Mouse (Mus musculus): Measurements from ENCODE around the gene Ppp1r15b. TPM values are rescaled to one million over a fixed set of nuclear protein-coding genes. Genes with fewer than 3 reads are reported as not detected.

Gene Ppp1r15b
- polyA plus RNA-seq, 1 experiment from 2014 or later, result 28.0 TPM

DNA sequence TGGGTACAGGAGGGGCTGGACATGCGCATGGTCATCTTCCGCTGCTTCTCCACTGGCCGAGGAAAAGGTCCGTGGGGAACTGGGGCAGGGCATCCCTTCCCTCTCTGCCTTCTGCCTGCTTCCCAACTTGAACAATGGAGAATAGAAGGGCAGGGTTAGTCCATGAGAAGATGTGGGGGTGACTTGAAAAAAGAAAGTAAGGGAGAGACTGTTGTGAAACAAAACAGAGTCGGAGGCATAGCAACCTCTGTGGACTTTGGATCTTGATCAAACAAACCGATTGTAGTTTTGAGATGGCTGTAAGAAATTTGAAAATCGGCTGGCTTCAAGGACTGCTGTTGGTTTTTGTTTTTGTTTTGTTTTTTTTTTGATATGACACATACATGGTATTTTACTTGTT is 37.2 kb upstream of the Ppp1r15b start:
- ATAC-seq (ENCODE audit: low FRiP score, low read depth), result no peak
- H3K27ac ChIP-seq (replicated peaks), result no peak overlapping the region
- peaks cover 50% of the 10 kb centered on the region for H3K36me3 ChIP-seq
- no peak overlapping the region for H3K4me3 ChIP-seq
- no peak overlapping the region for H3K4me2 ChIP-seq
- H3K9me3 ChIP-seq, result no peaks in the 10 kb centered on the region
- WGBS, result 93% methylated on average over 7 of the region's 7 CpGs
- H3K27me3 ChIP-seq, result no peaks in the 10 kb centered on the region
- H3K9ac ChIP-seq, result no peak overlapping the region
- H3K4me1 ChIP-seq (replicated peaks), result no peaks in the 10 kb centered on the region

DNA sequence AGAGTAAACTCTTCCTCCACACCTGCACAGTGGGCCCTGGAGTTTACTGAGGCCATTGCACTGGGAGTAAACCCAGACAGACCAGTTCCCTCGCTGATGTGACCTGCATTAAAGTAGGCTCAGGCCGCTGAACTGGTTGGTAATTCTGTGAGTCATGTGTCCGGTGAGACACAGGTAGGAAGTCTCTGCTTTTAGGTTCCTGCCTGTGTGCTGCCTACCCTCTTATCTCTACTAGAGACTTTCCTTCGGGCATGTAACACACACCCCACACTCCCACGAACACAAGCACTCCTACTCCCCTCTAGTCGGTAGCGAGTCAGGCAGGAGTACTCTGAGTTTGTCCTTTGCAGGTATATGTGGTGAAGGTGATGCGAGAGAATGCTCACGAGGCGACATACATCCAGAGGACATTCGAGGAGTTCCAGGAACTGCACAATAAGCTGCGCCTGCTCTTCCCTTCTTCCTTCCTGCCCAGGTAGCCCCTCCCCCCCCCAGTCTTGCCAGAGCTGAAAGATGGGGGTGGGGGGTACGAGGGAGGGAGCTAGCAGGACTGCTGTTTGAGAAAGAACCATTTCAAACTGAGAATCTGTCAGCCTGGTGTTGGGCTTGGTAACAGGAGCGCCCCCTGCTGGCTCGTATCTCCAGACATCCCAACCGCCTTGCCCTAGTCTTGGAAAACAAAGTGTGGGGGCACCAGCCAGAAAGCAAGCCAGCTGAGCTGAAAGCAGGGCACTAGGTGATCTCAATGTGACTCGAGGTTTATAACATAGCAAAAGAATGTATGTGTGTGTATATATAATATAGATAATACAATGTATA is 29.8 kb upstream of the Ppp1r15b start:
- no peak overlapping the region for H3K27ac ChIP-seq (replicated peaks)
- H3K4me2 ChIP-seq, result no peak overlapping the region
- H3K27me3 ChIP-seq, result no peaks in the 10 kb centered on the region
- no peak overlapping the region for H3K4me3 ChIP-seq
- H3K4me1 ChIP-seq (replicated peaks), result no peaks in the 10 kb centered on the region
- 45% methylated on average over 17 of the region's 17 CpGs for WGBS
- H3K9ac ChIP-seq, result no peak overlapping the region
- H3K36me3 ChIP-seq, result peaks cover 69% of the 10 kb centered on the region
- H3K9me3 ChIP-seq, result no peaks in the 10 kb centered on the region
- peak; percentile 61; the same call in 1 of the 2 replicates for ATAC-seq (ENCODE audit: low FRiP score, low read depth)

DNA sequence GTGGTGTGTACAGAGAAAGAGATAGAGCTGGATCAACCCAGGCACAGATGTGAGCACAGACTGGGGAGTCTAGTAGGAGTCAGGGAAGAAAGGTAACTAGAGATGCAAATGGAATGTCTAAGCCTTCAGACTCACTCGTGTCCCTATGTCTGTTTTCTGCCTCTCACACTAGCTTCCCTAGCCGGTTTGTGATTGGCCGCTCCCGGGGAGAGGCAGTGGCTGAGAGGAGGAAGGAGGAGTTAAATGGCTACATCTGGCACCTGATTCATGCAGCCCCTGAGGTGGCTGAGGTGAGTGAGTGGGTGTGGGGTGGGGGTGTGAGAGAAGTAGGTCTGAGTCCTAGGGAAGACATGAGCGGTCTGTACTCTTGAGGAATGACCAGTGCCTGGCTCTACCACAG is 28.8 kb upstream of the Ppp1r15b start:
- Histone ChIP-seq H3K27me3 (no peaks in the 10 kb centered on the region), H3K4me2 (no peak overlapping the region), H3K27ac (replicated peaks) (no peak overlapping the region), H3K9ac (no peak overlapping the region), H3K4me1 (replicated peaks) (no peaks in the 10 kb centered on the region), H3K4me3 (no peak overlapping the region), H3K36me3 (peaks cover 64% of the 10 kb centered on the region), H3K9me3 (no peaks in the 10 kb centered on the region)
- no peak for ATAC-seq (ENCODE audit: low FRiP score, low read depth)
- 82% methylated on average over 5 of the region's 5 CpGs for WGBS

DNA sequence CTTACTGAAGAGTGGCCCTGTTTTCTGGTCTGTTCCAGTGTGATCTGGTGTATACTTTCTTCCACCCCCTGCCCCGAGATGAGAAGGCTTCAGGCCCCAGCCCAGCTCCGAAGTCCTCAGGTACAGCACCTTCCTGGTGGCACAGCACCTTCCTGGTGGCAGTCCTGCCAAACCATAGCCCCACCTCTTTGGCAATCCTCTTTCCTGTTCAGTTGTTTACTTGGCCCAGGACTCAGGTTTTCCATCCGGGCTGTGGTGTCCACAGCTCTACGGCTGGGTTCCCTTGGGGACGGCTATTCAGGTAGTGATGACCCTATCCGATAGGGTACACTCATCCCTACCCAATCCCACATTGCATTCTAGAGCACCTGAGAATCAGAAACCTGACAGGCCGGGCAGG is 27.6 kb upstream of the Ppp1r15b start:
- H3K4me3 ChIP-seq, result no peak overlapping the region
- no peaks in the 10 kb centered on the region for H3K4me1 ChIP-seq (replicated peaks)
- no peak overlapping the region for H3K9ac ChIP-seq
- WGBS, result 96% methylated on average over 7 of the region's 7 CpGs
- no peaks in the 10 kb centered on the region for H3K9me3 ChIP-seq
- H3K27ac ChIP-seq (replicated peaks), result no peak overlapping the region
- H3K36me3 ChIP-seq, result peaks cover 66% of the 10 kb centered on the region
- no peak for ATAC-seq (ENCODE audit: low FRiP score, low read depth)
- H3K4me2 ChIP-seq, result no peak overlapping the region
- H3K27me3 ChIP-seq, result no peaks in the 10 kb centered on the region

DNA sequence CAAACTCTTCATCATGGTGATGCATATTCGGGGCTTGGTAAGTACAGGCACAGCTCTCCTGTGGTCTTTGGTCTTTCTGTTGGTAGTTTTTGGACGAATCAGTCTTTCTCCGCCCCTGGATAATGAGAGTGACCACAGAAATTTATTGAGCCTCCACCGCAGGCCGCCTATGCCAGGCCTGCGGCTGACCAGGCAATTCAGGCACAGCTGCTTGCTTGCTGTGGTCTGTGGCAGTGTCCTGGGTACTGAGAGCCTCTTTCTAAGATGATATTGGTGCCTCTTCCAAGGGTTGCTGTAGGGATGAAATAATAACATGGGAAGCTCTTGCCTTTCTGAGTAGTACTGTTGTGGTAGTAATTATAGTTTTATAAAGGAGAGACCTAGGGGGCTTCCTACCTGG is 27.1 kb upstream of the Ppp1r15b start:
- Histone ChIP-seq H3K27ac (replicated peaks) (no peak overlapping the region), H3K9me3 (no peaks in the 10 kb centered on the region), H3K27me3 (no peaks in the 10 kb centered on the region), H3K4me3 (no peak overlapping the region), H3K36me3 (peaks cover 64% of the 10 kb centered on the region), H3K4me1 (replicated peaks) (no peaks in the 10 kb centered on the region), H3K9ac (no peak overlapping the region), H3K4me2 (no peak overlapping the region)
- WGBS, result 97% methylated on average over 6 of the region's 6 CpGs
- ATAC-seq (ENCODE audit: low FRiP score, low read depth), result no peak

DNA sequence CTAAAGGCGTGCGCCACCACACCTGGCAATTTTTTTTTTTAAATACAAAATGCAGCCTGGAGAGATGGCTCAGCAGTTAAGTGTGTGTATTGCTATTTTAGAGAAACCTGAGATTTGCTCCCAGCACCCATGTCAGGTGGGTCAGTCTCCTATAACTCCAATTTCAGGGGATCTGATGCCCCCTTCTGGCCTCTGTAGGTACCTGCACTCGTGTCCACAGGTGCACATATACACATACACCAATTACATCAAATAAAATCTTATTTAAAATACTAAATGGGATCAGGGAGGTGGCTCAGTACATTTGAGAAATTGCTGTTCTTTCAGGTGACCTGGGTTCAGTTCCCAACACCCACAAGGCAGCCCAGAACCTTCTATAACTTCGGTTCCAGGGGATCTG is 14.8 kb upstream of the Ppp1r15b start:
- no peaks in the 10 kb centered on the region for H3K9me3 ChIP-seq
- H3K4me3 ChIP-seq, result no peak overlapping the region
- 96% methylated on average over 4 of the region's 4 CpGs for WGBS
- H3K9ac ChIP-seq, result no peak overlapping the region
- no peak for ATAC-seq (ENCODE audit: low FRiP score, low read depth)
- H3K27me3 ChIP-seq, result no peaks in the 10 kb centered on the region
- no peaks in the 10 kb centered on the region for H3K36me3 ChIP-seq
- H3K4me1 ChIP-seq (replicated peaks), result no peaks in the 10 kb centered on the region
- no peak overlapping the region for H3K4me2 ChIP-seq
- H3K27ac ChIP-seq (replicated peaks), result no peak overlapping the region

DNA sequence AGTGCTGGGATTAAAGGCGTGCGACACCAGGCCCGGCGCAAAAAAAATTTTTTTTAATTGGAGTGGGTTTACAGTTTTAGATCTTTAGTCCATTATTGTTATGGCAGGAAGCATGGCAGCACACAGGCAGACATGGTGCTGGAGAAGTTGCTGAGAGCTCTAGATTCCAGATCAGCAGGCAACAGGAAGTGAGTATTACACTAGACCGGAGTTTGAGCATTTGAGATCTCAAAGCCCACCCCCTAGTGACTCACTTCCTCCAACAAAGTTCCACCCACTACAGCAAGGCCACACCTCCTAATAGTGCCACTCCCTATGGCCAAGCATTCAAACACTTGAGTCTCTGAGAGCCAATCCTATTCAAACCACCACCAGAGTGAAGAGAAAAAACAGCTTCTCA is 12.8 kb upstream of the Ppp1r15b start:
- no peak overlapping the region for H3K4me3 ChIP-seq
- no peaks in the 10 kb centered on the region for H3K36me3 ChIP-seq
- H3K9ac ChIP-seq, result no peak overlapping the region
- no peaks in the 10 kb centered on the region for H3K4me1 ChIP-seq (replicated peaks)
- H3K4me2 ChIP-seq, result no peak overlapping the region
- ATAC-seq (ENCODE audit: low FRiP score, low read depth), result no peak
- H3K9me3 ChIP-seq, result no peaks in the 10 kb centered on the region
- 90% methylated on average over 5 of the region's 5 CpGs for WGBS
- H3K27ac ChIP-seq (replicated peaks), result no peak overlapping the region
- no peaks in the 10 kb centered on the region for H3K27me3 ChIP-seq

DNA sequence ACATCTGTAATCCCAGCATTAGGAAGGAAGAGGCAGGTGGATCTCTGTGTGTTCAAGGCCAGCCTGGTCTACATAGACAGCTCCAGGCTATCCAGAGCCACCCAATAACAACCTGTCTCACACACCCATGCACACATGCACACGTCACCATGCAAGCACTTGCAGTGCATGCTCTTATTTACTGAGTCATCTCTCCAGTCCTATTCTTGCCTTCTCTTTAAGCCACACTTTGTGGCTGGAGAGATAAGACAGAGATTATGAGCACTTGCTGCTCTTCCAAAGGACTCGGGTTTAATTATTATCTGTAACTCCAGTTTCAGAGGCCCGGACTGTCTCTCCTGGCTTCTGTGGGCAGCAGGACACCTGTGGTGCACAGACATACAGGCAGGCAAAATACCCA is 12.1 kb upstream of the Ppp1r15b start:
- Histone ChIP-seq H3K4me1 (replicated peaks) (no peaks in the 10 kb centered on the region), H3K4me3 (no peak overlapping the region), H3K9me3 (no peaks in the 10 kb centered on the region), H3K36me3 (no peaks in the 10 kb centered on the region), H3K27ac (replicated peaks) (no peak overlapping the region), H3K27me3 (no peaks in the 10 kb centered on the region), H3K4me2 (no peak overlapping the region), H3K9ac (no peak overlapping the region)
- ATAC-seq (ENCODE audit: low FRiP score, low read depth), result no peak
- 81% methylated on average over 3 of the region's 3 CpGs for WGBS

DNA sequence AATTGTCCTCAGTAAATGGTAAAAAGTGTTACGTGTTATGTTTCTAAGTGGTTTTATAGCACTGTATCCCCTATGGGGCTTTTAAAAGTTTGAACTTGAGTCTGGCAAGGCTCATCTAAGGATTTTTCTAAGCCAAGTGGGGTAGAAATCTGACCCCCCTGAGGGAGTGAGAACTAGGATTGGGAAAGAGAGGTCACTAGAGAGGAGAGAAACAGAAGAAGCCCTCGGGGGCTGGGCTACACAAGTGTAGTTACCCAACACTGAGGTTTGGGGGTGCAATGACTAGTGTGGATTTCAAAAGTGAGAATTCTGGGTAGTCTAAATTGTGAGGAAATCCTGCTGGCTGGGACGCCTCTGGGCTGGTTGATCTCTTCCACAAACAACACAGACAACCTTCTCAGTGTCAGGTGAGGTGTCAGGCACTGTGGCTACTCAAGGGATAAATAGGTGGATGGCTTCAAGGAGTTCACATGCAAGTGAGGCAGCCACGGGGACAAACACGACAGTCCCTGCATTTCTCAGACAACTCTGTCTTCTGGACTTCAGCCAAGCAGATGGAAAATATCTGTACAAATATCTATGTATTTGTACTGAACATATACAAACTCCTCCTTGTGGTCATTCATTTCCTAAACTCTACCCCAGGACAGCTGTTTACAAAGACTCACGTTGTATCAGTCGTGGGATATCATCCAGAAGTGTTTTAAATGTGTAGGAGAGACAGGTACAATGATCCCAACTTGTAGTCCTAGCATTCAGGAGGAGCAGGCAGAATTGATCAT is 10.8 kb upstream of the Ppp1r15b start:
- Histone ChIP-seq H3K9me3 (no peaks in the 10 kb centered on the region), H3K36me3 (no peaks in the 10 kb centered on the region), H3K4me2 (no peak overlapping the region), H3K4me1 (replicated peaks) (no peaks in the 10 kb centered on the region), H3K27me3 (no peaks in the 10 kb centered on the region), H3K4me3 (no peak overlapping the region), H3K9ac (no peak overlapping the region), H3K27ac (replicated peaks) (no peak overlapping the region)
- 76% methylated on average over 7 of the region's 7 CpGs for WGBS
- ATAC-seq (ENCODE audit: low FRiP score, low read depth), result no peak

DNA sequence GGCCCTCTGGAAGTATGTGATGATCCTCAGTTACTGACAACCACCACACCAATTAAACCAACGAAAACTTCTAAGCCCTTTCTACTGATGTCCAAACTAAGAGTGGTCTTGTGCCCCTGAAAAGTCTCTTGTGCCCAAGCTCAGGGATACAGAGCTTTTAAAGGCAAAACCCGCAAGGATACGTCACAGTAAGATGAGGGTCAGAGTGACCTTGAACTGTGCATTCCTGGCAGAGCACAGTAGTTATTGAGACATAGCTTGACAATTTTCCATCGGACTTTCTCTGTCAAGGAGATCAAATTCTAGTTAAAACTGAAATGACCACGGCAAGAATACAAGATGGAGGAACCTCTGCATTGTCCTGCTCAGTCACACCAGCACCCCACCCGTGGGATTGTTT is 9.7 kb upstream of the Ppp1r15b start:
- Histone ChIP-seq H3K4me3 (no peak overlapping the region), H3K9ac (no peak overlapping the region)

DNA sequence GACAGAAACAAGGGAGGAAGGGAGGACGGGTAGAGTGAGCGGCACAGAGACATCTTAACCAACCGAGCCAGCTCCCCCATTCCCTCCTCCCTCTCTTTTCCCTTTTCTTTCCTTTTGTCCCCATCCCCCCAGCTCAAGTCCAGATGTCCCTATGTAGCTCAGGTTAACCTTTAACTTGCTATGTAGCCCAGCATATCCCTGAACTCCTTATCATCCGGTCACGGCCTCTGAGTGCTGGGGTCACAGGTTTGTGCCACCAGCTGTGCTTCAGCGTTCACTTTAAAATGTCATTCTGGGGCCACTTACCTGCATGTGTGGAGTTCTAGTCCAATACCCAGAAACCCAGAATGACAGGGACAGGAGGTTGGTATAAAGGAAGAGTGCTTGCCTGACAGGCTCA is 6.8 kb upstream of the Ppp1r15b start:
- WGBS, result 73% methylated on average over 6 of the region's 6 CpGs
- Histone ChIP-seq H3K36me3 (no peaks in the 10 kb centered on the region), H3K9ac (no peak overlapping the region), H3K27ac (replicated peaks) (no peak overlapping the region), H3K9me3 (no peaks in the 10 kb centered on the region), H3K4me2 (no peak overlapping the region), H3K4me1 (replicated peaks) (no peaks in the 10 kb centered on the region; the same call in 1 of the 2 replicates), H3K4me3 (no peak overlapping the region), H3K27me3 (no peaks in the 10 kb centered on the region)
- no peak for ATAC-seq (ENCODE audit: low FRiP score, low read depth)

More for the DNA sequence above, 9.7 kb upstream of the Ppp1r15b start:
- no peak overlapping the region for H3K4me2 ChIP-seq
- H3K4me1 ChIP-seq (replicated peaks), result no peaks in the 10 kb centered on the region
- 69% methylated on average over 6 of the region's 6 CpGs for WGBS
- H3K9me3 ChIP-seq, result no peaks in the 10 kb centered on the region
- no peak overlapping the region for H3K27ac ChIP-seq (replicated peaks)
- H3K27me3 ChIP-seq, result no peaks in the 10 kb centered on the region
- ATAC-seq (ENCODE audit: low FRiP score, low read depth), result no peak
- no peaks in the 10 kb centered on the region for H3K36me3 ChIP-seq

DNA sequence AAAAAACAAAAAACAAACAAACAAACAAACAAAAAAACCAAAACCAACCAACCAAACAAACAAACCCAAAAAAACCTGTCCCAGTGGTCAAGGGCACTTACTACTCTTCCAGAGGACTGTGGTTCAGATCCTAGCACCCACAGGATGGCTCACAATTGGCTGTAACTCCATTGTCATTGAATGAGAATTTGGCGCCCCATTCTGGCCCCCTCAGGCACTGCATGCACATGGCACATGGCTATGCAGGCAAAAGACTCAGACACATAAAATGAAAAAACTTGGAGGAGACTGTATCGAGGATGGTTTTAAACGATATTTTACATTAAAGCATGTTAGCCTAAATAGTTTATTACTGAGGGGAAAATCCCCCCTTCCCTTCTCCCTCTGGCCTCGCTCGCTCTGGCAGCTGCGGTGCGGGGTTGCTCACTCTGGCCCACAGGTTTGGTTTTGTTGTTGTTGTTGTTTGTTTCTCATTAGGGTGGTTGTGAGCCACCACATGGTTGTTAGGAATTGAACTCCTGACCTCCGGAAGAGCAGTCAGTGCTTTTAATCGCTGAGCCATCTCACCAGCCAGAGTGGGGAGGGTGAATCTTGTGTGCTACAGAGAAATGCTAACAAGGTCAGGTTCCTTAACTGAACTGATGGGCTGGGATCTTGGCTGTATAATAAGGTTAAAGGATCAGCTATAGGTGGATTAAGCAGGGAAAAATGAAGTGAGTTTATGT is 5.1 kb upstream of the Ppp1r15b start:
- ATAC-seq (ENCODE audit: low FRiP score, low read depth), result no peak
- H3K9me3 ChIP-seq, result no peaks in the 10 kb centered on the region
- WGBS, result 91% methylated on average over 9 of the region's 9 CpGs
- H3K9ac ChIP-seq, result no peak overlapping the region
- no peak overlapping the region for H3K27ac ChIP-seq (replicated peaks)
- H3K4me2 ChIP-seq, result no peak overlapping the region
- H3K27me3 ChIP-seq, result no peaks in the 10 kb centered on the region
- no peaks in the 10 kb centered on the region for H3K36me3 ChIP-seq
- no peak overlapping the region for H3K4me3 ChIP-seq
- H3K4me1 ChIP-seq (replicated peaks), result peaks cover 13% of the 10 kb centered on the region
